Mouse (Mus musculus) adrenal gland (tissue): ENCODE data around the gene Creb3l2.

Experiments
- intact Hi-C: fragments of 180-260 bp; cut with DNase I; formaldehyde crosslinking; loops from one replicate; pipeline ENCODE4 v1.15.1; 2025

Gene Creb3l2

DNA sequence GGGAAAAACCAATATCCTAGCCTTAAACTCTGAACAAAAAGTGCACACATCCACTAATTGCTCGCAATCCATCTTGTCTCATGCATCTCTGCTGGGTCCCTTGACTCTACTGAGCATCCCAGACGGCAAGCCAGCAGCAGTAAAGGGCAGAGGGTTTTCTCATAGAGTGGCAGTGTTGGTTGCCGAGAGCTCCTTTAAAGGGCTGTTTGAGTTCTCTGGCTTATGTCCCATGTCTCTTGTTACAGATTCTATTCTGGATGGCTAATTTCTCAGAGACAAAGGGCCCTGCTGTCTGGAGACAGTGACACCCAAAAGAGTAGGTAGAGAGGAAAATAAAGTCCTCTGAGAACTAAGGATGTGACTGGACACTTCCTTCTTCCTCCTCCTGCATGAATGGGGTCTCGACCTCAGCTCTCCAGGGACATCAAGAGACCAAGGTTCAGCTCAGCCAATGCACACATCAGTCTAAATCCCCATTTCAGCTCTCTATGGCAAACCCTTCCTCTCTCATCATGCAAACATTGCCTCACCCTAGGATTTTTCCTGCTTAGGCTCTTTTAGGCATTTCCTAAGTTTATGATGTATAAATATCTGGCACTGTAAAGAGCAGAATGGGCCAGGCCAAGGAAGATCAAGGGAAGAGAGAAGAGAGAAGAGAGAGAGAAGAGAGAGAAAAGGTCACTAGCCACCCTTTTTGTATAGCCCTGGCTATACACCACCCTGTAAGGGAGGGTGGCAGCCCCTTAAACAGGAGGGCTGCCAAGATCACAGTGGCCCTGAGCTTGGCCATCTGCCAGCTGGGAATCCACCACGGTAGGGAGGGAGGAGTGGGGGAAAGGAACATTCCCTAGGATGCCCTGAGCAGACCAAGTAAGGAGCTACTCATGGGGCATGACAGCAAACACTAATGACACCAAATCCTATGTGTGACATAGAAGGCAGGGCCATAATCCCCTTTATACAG lies 111.8 kb downstream of the Creb3l2 start:
- intact Hi-C loops, result loop anchor here (5.0 kb wide), 1 partner anchor 63 kb away; no protein-coding TSS in a partner anchor

GRCm38 (mm10) chr6:37329376-37329775 lies 112.6 kb downstream of the Creb3l2 start:
- intact Hi-C loops, result loop anchor here (5.0 kb wide), 1 partner anchor 62 kb away; no protein-coding TSS in a partner anchor

DNA sequence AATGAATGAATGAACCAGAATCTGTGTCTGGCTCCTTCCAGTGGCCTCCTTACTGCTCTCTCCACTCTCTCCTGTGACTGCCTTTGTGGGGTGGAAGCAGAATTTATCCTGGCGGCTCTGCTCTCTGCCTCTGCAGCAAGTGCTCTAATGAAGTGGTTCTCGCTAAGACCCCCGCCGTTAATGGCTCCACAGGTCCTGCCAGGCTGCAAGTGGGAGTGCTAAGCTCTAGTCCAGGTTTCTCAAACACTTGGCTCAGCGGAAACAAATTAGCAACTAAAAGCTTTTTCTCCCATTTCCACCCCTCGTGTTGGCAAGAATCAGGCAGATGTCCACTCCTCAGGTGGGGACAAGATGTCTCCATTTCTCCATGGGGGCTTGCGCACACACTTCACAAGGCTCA lies 113.3 kb downstream of the Creb3l2 start:
- intact Hi-C loops, result loop anchor here (5.0 kb wide), 1 partner anchor 61 kb away; no protein-coding TSS in a partner anchor

DNA sequence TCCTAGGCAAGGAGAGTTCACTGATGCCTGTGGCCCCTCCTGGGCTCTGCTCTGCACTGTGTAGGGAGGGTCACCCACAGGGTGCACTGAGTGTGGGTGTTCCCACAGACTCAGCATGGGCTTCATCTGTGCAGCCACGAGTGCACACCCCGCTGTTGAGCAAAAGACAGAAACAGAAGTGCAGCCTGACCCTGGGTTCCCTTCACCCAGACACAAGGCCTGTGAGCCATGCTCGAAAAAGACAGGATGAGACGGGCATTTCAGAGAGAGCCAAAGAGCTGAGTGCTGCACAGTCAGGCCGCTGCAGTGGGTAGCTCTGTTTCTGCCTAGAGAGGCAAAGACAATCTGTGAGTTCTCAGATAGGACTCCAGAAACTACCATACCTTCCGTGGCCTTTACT lies 114.4 kb downstream of the Creb3l2 start:
- intact Hi-C loops, result loop anchor here (5.0 kb wide), 1 partner anchor 60 kb away; no protein-coding TSS in a partner anchor

- intact Hi-C loops, result loop anchor here (5.0 kb wide), 1 partner anchor 59 kb away; no protein-coding TSS in a partner anchor
Measured at GRCm38 (mm10) chr6:37326603-37326955, 115.4 kb downstream of the Creb3l2 start.

GRCm38 (mm10) chr6:37325906-37326602 lies 115.9 kb downstream of the Creb3l2 start:
- intact Hi-C loops, result loop anchor here (5.0 kb wide), 1 partner anchor 59 kb away; no protein-coding TSS in a partner anchor

GRCm38 (mm10) chr6:37325076-37325475 lies 116.9 kb downstream of the Creb3l2 start:
- intact Hi-C loops, result loop anchor here (5.0 kb wide), 1 partner anchor 58 kb away; no protein-coding TSS in a partner anchor

GRCm38 (mm10) chr6:37322641-37323040 lies 119.3 kb downstream of the Creb3l2 start:
- intact Hi-C loops, result no loop called here

- intact Hi-C loops, result no loop called here
Measured at GRCm38 (mm10) chr6:37322088-37322487, 119.9 kb downstream of the Creb3l2 start.

GRCm38 (mm10) chr6:37317904-37318303 lies 124.0 kb downstream of the Creb3l2 start:
- intact Hi-C loops, result loop anchor here (10.0 kb wide), 1 partner anchor 223 kb away; no protein-coding TSS in a partner anchor

GRCm38 (mm10) chr6:37315440-37315839 lies 126.5 kb downstream of the Creb3l2 start:
- intact Hi-C loops, result loop anchor here (10.0 kb wide), 1 partner anchor 221 kb away; no protein-coding TSS in a partner anchor

DNA sequence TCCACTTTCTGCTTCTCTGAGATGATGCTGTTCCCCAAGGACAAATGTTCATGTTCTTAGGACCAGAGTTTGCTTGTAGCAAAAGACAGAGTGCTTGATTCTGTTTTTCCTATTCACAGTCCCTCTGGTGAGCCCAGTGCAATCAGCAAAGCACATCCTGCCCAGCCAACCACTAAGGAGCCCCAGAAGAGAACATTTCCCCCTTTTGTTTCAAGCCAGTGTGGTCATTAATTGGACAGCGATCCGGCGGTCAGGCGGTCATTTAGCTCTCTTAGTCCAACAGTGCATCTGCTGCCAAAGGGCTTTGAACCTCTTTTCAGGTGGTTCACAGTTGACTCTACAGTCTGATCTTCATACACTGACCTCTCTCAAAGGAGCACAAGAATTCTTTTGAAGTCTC lies 131.3 kb downstream of the Creb3l2 start:
- intact Hi-C loops, result loop anchor here (10.0 kb wide), 1 partner anchor 216 kb away; no protein-coding TSS in a partner anchor

- intact Hi-C loops, result no loop called here
Measured at GRCm38 (mm10) chr6:37306616-37307015, 135.3 kb downstream of the Creb3l2 start.

DNA sequence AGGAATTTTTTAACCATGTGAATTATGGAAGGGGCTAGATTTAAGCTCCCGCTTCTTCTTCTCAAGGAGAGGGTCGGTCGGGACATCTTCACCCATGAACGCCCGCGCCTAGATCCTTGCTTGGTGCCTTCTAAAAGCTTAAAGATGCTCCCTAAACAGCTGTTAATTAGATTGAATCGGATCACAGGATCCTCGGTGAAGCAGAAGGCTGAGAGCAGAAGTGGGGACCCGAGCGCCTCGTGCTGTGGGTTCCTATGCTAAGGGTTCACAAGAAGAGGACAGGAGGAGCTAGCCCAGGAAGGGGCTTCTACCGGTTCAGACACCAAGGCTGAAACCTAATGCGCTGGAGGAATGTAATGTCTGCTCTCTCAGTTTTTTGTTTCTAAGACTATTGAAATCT lies 141.5 kb downstream of the Creb3l2 start:
- intact Hi-C loops, result no loop called here

- intact Hi-C loops, result no loop called here
Measured at GRCm38 (mm10) chr6:37299562-37300390, 142.2 kb downstream of the Creb3l2 start, which contains the start of gene Dgki. TSS of gene Dgki (minus strand) at chr6:37300184.

DNA sequence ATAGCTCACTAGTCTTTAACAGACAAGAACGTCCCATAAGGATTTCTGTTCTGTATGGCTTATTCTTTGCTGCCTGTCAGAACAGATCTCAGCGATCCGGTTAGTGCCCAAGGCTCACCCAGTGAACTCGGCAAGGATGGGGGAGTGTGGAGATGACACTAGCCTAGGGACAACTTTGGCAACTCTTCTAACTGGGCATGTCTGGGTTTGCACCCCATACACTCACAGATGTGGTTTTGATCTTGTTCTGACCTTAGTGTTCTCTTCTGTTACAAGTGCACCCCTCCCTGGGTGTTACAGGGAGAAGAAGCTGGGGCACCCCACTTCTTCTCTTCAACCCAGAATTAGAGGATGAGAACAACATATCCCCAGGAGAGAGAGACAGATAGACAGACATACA lies 143.0 kb downstream of the Creb3l2 start:
- intact Hi-C loops, result no loop called here

GRCm38 (mm10) chr6:37297744-37298482 lies 144.0 kb downstream of the Creb3l2 start:
- intact Hi-C loops, result no loop called here

- intact Hi-C loops, result no loop called here
Measured at GRCm38 (mm10) chr6:37292068-37292467, 149.9 kb downstream of the Creb3l2 start.

GRCm38 (mm10) chr6:37291171-37291570 lies 150.8 kb downstream of the Creb3l2 start:
- intact Hi-C loops, result no loop called here

DNA sequence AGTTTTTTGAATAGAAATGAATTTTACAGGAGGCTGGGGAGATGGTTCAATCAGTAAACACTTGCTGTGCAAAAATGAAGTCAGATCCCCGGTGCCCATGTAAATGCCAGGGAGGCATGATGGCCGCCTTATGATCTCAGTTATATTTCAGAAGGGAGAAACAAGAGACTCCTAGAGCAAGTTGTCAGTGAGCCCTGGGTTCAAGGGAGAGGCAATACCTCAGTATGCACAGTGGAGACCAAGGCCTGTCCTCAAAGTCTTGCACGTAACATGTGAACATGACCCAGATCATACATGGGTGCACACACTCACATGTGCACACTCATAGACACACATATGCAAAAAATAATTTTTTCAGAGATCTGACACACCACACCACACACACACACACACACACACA lies 151.3 kb downstream of the Creb3l2 start:
- intact Hi-C loops, result no loop called here
